Mouse (Mus musculus) brain, adult 2 months (tissue): Measurements from ENCODE around the gene Itgb5.

Experiments
- DNase-seq: peaks from one replicate; pipeline ENCODE4 v3.0.0; 2011; ENCODE audit warnings: low read depth, low spot score

The Itgb5 gene

GRCm38 (mm10) chr16:33878041-33878783 is 48.7 kb downstream of the Itgb5 start:
- DNase-seq = peak; percentile 16

GRCm38 (mm10) chr16:33879031-33879430 is 49.6 kb downstream of the Itgb5 start:
- no peak for DNase-seq

GRCm38 (mm10) chr16:33879556-33879955 is 50.1 kb downstream of the Itgb5 start:
- peak; percentile 90 for DNase-seq

- DNase-seq = no peak
Observed at GRCm38 (mm10) chr16:33880765-33881164, 51.3 kb downstream of the Itgb5 start.

GRCm38 (mm10) chr16:33882540-33882939 is 53.1 kb downstream of the Itgb5 start:
- DNase-seq = peak; percentile 71

- DNase-seq = peak; percentile 85
Observed at GRCm38 (mm10) chr16:33883046-33883975, 53.8 kb downstream of the Itgb5 start.

- no peak for DNase-seq
Observed at GRCm38 (mm10) chr16:33884201-33884600, 54.7 kb downstream of the Itgb5 start.

- peak; percentile 21 for DNase-seq
Observed at GRCm38 (mm10) chr16:33885021-33885471, 55.6 kb downstream of the Itgb5 start.

GRCm38 (mm10) chr16:33885671-33886328 is 56.3 kb downstream of the Itgb5 start:
- DNase-seq = no peak

- no peak for DNase-seq
Observed at GRCm38 (mm10) chr16:33886665-33887064, 57.2 kb downstream of the Itgb5 start.

- DNase-seq = no peak
Observed at GRCm38 (mm10) chr16:33887981-33888380, 58.5 kb downstream of the Itgb5 start.

GRCm38 (mm10) chr16:33889000-33889607 is 59.6 kb downstream of the Itgb5 start:
- DNase-seq = no peak

GRCm38 (mm10) chr16:33891099-33891498 is 61.6 kb downstream of the Itgb5 start:
- DNase-seq = no peak

- peak; percentile 81 for DNase-seq
Observed at GRCm38 (mm10) chr16:33891561-33892281, 62.3 kb downstream of the Itgb5 start.

- no peak for DNase-seq
Observed at GRCm38 (mm10) chr16:33892539-33892938, 63.1 kb downstream of the Itgb5 start.

- DNase-seq = no peak
Observed at GRCm38 (mm10) chr16:33893796-33894195, 64.3 kb downstream of the Itgb5 start.

GRCm38 (mm10) chr16:33894449-33894848 is 65.0 kb downstream of the Itgb5 start:
- peak; percentile 38 for DNase-seq

GRCm38 (mm10) chr16:33895690-33896089 is 66.2 kb downstream of the Itgb5 start:
- DNase-seq = no peak

GRCm38 (mm10) chr16:33896801-33897200 is 67.3 kb downstream of the Itgb5 start:
- DNase-seq = no peak

GRCm38 (mm10) chr16:33903664-33904441 is 74.4 kb downstream of the Itgb5 start:
- DNase-seq = no peak
